Mouse (Mus musculus): ENCODE measurements at regions not wholly inside any gene's neighbourhood (a gene's known extent, or its start where the extent isn't known, plus 50 kb on each side); places are given as distances from the start of the nearest gene placed in this dataset.

- no peak for ATAC-seq (ENCODE audit: borderline replicate concordance, extremely low read depth, low FRiP score, low TSS enrichment)
- WGBS, result 61% methylated on average over 5 of the region's 5 CpGs
- H3K4me2 ChIP-seq, result no peak overlapping the region
Measured at GRCm38 (mm10) chr1:61137210-61137885, 159.6 kb downstream of the Icos start.

GRCm38 (mm10) chr1:61137954-61138353, 160.2 kb downstream of the Icos start:
- Histone ChIP-seq H3K27ac (no peak overlapping the region), H3K36me3 (no peaks in the 10 kb centered on the region), H3K4me2 (no peak overlapping the region), H3K9me3 (no peaks in the 10 kb centered on the region), H3K4me3 (no peak overlapping the region), H3K4me1 (peaks cover 41% of the 10 kb centered on the region), H3K27me3 (no peaks in the 10 kb centered on the region), H3K9ac (no peak overlapping the region)
- no peak for ATAC-seq (ENCODE audit: borderline replicate concordance, extremely low read depth, low FRiP score, low TSS enrichment)
- 55% methylated on average over 11 of the region's 11 CpGs for WGBS

More at GRCm38 (mm10) chr1:61137210-61137885, 159.6 kb downstream of the Icos start:
- Histone ChIP-seq H3K4me1 (peaks cover 35% of the 10 kb centered on the region), H3K36me3 (no peaks in the 10 kb centered on the region), H3K9me3 (no peaks in the 10 kb centered on the region), H3K27me3 (no peaks in the 10 kb centered on the region), H3K4me3 (no peak overlapping the region), H3K27ac (no peak overlapping the region), H3K9ac (no peak overlapping the region)

- Histone ChIP-seq H3K9me3 (no peaks in the 10 kb centered on the region), H3K4me3 (peak overlapping the region; percentile 4; the same call in 1 of the 2 replicates), H3K4me1 (peaks cover 53% of the 10 kb centered on the region), H3K36me3 (no peaks in the 10 kb centered on the region), H3K27ac (no peak overlapping the region), H3K4me2 (peak overlapping the region; percentile 48), H3K27me3 (no peaks in the 10 kb centered on the region), H3K9ac (no peak overlapping the region)
- WGBS, result 9% methylated on average over 15 of the region's 15 CpGs
- no peak for ATAC-seq (ENCODE audit: borderline replicate concordance, extremely low read depth, low FRiP score, low TSS enrichment)
Measured at GRCm38 (mm10) chr1:61139291-61139983, 161.7 kb downstream of the Icos start.

- H3K4me2 ChIP-seq, result no peak overlapping the region; the same call in 1 of the 2 replicates
- no peak for ATAC-seq (ENCODE audit: borderline replicate concordance, extremely low read depth, low FRiP score, low TSS enrichment)
- no peaks in the 10 kb centered on the region for H3K27me3 ChIP-seq
Measured at GRCm38 (mm10) chr1:61139984-61140648, 162.4 kb downstream of the Icos start.

GRCm38 (mm10) chr1:61140870-61141591, 163.3 kb downstream of the Icos start:
- Histone ChIP-seq H3K27me3 (no peaks in the 10 kb centered on the region), H3K27ac (no peak overlapping the region; the same call in 1 of the 2 replicates), H3K4me2 (no peak overlapping the region), H3K4me3 (no peak overlapping the region), H3K9ac (no peak overlapping the region), H3K36me3 (no peaks in the 10 kb centered on the region), H3K9me3 (no peaks in the 10 kb centered on the region), H3K4me1 (peaks cover 58% of the 10 kb centered on the region)
- WGBS, result 42% methylated on average over 9 of the region's 9 CpGs
- no peak for ATAC-seq (ENCODE audit: borderline replicate concordance, extremely low read depth, low FRiP score, low TSS enrichment)

More at GRCm38 (mm10) chr1:61139984-61140648, 162.4 kb downstream of the Icos start:
- no peak overlapping the region for H3K4me3 ChIP-seq
- WGBS, result 44% methylated on average over 10 of the region's 10 CpGs
- H3K9ac ChIP-seq, result no peak overlapping the region
- H3K4me1 ChIP-seq, result peaks cover 54% of the 10 kb centered on the region
- no peaks in the 10 kb centered on the region for H3K9me3 ChIP-seq
- H3K27ac ChIP-seq, result no peak overlapping the region
- H3K36me3 ChIP-seq, result no peaks in the 10 kb centered on the region

- Histone ChIP-seq H3K9me3 (no peaks in the 10 kb centered on the region), H3K36me3 (no peaks in the 10 kb centered on the region), H3K4me3 (no peak overlapping the region), H3K27me3 (no peaks in the 10 kb centered on the region), H3K4me2 (no peak overlapping the region), H3K9ac (no peak overlapping the region), H3K27ac (peak overlapping the region; percentile 8; the same call in 1 of the 2 replicates), H3K4me1 (peaks cover 58% of the 10 kb centered on the region)
- ATAC-seq (ENCODE audit: borderline replicate concordance, extremely low read depth, low FRiP score, low TSS enrichment), result no peak
- 44% methylated on average over 2 of the region's 2 CpGs for WGBS
Measured at GRCm38 (mm10) chr1:61141592-61141930, 163.8 kb downstream of the Icos start.

- H3K4me1 ChIP-seq, result peaks cover 58% of the 10 kb centered on the region
- H3K27me3 ChIP-seq, result no peaks in the 10 kb centered on the region
- H3K4me3 ChIP-seq, result no peak overlapping the region
- peak; percentile 64; the same call in 1 of the 2 replicates for ATAC-seq (ENCODE audit: borderline replicate concordance, extremely low read depth, low FRiP score, low TSS enrichment)
- H3K27ac ChIP-seq, result peak overlapping the region; percentile 8; the same call in 1 of the 2 replicates
- no peak overlapping the region for H3K9ac ChIP-seq
- WGBS, result 25% methylated on average over 9 of the region's 9 CpGs
- no peak overlapping the region for H3K4me2 ChIP-seq
- no peaks in the 10 kb centered on the region for H3K9me3 ChIP-seq
- H3K36me3 ChIP-seq, result no peaks in the 10 kb centered on the region
Measured at GRCm38 (mm10) chr1:61141952-61142351, 164.2 kb downstream of the Icos start.

- Histone ChIP-seq H3K4me2 (0 out of 2 replicates have a peak overlapping the region, but pooled peaks have one; percentile 20), H3K27ac (no peak overlapping the region), H3K36me3 (no peaks in the 10 kb centered on the region), H3K4me1 (peaks cover 58% of the 10 kb centered on the region), H3K4me3 (no peak overlapping the region), H3K9me3 (no peaks in the 10 kb centered on the region), H3K9ac (no peak overlapping the region), H3K27me3 (no peaks in the 10 kb centered on the region)
- WGBS, result 24% methylated on average over 14 of the region's 14 CpGs
- ATAC-seq (ENCODE audit: borderline replicate concordance, extremely low read depth, low FRiP score, low TSS enrichment), result no peak
Measured at GRCm38 (mm10) chr1:61143030-61143753, 165.5 kb downstream of the Icos start.

GRCm38 (mm10) chr1:61143754-61144066, 166.0 kb downstream of the Icos start:
- 32% methylated on average over 8 of the region's 8 CpGs for WGBS
- H3K36me3 ChIP-seq, result no peaks in the 10 kb centered on the region
- no peak overlapping the region for H3K9ac ChIP-seq
- no peak overlapping the region for H3K27ac ChIP-seq
- H3K9me3 ChIP-seq, result no peaks in the 10 kb centered on the region
- H3K4me1 ChIP-seq, result peaks cover 58% of the 10 kb centered on the region
- H3K4me2 ChIP-seq, result 0 out of 2 replicates have a peak overlapping the region, but pooled peaks have one; percentile 20
- ATAC-seq (ENCODE audit: borderline replicate concordance, extremely low read depth, low FRiP score, low TSS enrichment), result no peak
- H3K4me3 ChIP-seq, result no peak overlapping the region
- H3K27me3 ChIP-seq, result no peaks in the 10 kb centered on the region

GRCm38 (mm10) chr1:61145013-61145412, 167.3 kb downstream of the Icos start:
- Histone ChIP-seq H3K9ac (no peak overlapping the region), H3K4me1 (peaks cover 47% of the 10 kb centered on the region), H3K27me3 (no peaks in the 10 kb centered on the region), H3K27ac (no peak overlapping the region), H3K9me3 (no peaks in the 10 kb centered on the region), H3K36me3 (no peaks in the 10 kb centered on the region), H3K4me3 (no peak overlapping the region), H3K4me2 (no peak overlapping the region)
- ATAC-seq (ENCODE audit: borderline replicate concordance, extremely low read depth, low FRiP score, low TSS enrichment), result no peak
- WGBS, result 53% methylated on average over 4 of the region's 4 CpGs

GRCm38 (mm10) chr1:61145572-61145971, 167.8 kb downstream of the Icos start:
- Histone ChIP-seq H3K4me2 (no peak overlapping the region), H3K4me1 (peaks cover 42% of the 10 kb centered on the region), H3K36me3 (no peaks in the 10 kb centered on the region), H3K27ac (no peak overlapping the region), H3K9me3 (no peaks in the 10 kb centered on the region), H3K4me3 (no peak overlapping the region), H3K27me3 (no peaks in the 10 kb centered on the region), H3K9ac (no peak overlapping the region)
- no peak for ATAC-seq (ENCODE audit: borderline replicate concordance, extremely low read depth, low FRiP score, low TSS enrichment)
- WGBS, result 48% methylated on average over 7 of the region's 7 CpGs

All from lung, embryonic 15.5 days (tissue).